Mouse (Mus musculus): ENCODE data around the gene Dchs2.
"Not testable (repeated sequence)": the region's sequence is repeated elsewhere in the genome, so short reads cannot be mapped to it uniquely, and the experiment has no call there.

The Dchs2 gene

DNA sequence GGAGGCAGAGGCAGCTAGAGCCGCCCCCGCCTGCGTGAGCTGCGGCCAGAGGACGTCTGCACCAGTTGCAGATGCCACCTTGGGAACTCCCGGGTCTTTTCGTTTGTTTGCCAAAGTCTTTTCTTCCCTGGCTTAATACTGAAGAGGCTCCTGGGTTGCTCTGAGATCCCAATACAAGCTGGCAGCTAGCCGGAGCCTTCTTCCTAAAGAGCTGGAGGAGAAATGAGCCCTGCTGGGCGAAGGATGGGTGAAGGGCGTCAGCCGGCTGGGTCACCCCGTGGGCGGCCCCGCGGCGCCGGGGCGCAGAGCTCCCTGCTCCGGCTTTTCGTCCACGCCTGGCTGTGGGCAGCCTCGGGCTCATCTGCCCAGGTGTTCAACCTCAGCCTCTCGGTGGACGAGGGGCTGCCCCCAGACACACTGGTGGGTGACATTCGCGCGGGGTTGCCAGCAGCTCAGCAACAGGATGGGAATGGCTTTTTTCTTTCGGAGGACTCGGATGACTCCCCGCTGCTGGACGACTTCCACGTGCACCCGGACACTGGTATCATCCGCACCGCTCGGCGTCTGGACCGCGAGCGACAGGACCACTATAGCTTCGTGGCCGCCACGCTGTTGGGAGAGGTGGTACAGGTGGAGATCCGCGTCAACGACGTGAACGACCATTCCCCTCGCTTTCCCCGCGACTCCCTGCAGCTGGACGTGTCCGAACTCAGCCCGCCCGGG is at the start of gene Dchs2:
TSS of gene Dchs2 (plus strand) at position 223 of the 723 bp plus-strand sequence.
- in situ Hi-C loops (cut with MboI, MseI), result no loop called here

DNA sequence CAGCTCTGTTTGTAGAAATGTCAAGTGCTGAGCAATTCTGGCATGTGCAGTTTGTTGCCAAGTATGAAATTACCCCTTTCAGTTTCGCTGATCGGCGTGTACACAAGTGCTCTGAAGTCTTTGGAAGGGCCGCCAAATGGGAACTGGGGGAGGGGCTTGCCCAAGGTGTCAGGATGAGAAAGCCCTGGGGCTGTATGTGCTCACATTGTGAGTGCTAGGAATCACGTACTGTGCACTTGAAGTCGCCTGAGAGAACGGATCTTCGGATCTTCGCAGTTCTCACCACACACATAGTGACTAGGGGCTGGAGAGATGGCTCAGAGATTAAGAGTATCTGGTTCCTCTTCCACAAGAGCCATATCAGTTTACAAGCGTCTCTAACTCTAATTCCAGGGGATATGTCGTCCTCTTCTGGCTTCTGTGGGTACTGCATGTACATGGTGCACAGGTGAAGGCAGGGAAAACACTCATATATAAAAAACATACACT is 47.1 kb upstream of the Dchs2 start:
- in situ Hi-C loops (cut with MboI, MseI), result loop anchor here (5.0 to 10.0 kb wide), 2 partner anchors 78 to 386 kb away; no protein-coding TSS in a partner anchor

DNA sequence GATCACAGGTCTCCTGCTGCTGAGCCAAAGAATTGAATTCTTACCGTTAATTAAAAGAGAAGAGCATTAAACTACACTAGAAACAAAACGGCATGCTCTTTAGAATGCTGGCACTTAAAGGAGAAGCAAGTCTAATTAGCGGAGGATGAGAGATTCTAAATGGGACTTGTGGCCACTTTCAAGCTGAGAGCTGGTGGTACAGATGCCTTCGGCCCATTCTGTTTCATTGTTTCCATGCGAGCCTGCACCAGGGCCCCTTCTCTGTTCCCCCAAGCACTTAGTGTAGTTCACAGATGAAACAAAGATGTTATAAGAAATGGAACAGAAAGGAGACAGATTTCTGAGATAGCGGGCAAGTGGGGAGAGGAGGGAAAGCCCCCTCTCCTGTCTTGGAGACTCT is 30.2 kb upstream of the Dchs2 start:
- in situ Hi-C loops (cut with MboI, MseI), result no loop called here

DNA sequence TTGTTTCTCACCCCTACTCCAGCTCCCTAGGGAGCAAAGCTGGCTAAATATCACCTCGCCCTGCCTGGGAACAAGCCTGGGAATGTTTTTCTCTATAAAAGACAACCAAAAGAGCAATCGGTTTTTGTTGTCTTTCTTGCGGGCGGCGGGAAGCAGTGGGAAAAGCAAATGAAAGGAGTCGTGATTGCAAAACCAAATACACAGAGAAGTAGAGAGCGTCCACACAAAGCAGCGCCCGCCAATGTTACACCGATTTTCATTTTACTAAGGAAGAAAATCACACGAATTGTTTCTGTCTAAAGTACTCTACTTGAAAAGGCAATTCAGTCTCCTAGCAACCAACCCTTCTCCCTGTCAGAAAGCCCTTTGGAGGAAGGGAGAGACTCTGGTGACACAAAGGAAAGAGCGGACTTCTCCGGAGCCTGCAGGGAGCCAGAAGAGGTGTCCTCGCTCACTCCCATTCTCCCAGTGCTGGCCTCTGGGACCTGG is 29.2 kb upstream of the Dchs2 start:
- in situ Hi-C loops (cut with MboI, MseI), result no loop called here

DNA sequence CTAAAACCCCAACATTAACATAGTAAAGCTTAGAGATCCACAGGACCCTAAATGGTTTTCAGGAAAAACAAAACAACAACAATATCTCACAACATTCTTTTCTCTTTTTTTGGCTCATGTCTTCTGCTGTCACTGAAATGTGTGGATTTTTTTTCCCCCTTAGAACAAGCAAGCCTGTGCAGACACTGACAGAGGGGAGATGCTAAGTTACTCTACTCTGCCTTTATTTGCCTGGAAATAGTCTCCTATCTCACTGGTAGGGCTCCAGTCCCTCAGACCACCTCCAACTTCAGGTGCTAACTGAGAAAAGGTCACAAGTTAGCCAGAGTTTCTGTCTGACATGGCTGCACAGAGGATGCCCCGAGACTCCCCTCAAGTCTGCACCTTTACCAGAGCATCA is 28.6 kb upstream of the Dchs2 start:
- in situ Hi-C loops (cut with MboI, MseI), result no loop called here

DNA sequence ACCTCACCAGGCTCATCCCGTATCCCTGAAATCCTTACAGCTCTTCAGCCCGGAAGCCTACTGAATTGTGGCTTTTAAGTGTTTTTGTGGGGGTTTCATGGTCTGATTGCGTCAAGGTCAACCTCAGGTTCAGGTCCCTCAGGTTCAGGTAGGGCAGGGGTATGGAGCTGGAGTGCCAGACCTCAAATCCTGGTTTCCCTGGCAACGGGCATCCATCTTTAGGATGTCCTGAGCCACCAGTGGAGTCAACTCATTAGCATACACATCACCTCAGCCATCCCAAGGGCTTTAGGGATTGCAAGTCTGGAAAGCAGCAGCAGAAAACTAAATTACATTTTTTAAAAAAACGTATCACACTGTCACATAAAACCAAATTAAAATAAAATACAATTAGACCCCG is 28.1 kb upstream of the Dchs2 start:
- in situ Hi-C loops (cut with MboI, MseI), result loop anchor here (5.0 kb wide), 1 partner anchor 173 kb away; no protein-coding TSS in a partner anchor

DNA sequence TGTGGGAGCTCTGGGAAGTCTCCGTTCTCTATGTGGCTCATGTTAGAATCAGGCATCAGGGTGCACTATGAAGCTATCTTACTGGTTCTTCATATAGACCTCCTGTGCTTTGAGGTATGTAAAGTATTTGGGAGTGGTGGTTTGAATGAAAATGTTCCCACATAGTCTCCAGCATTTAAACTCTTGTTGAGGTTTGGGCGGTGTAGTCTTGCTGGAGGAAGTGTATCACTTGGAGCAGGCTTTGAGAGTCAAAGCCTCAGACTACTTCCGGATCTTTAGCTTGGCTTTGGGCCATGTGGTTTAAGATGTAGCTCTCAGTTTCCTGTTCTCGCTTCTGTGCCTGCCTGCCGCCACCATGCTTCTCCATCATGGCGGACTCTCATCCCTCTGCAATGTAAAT is 25.5 kb upstream of the Dchs2 start:
- in situ Hi-C loops (cut with MboI, MseI), result loop anchor here (5.0 kb wide), 1 partner anchor 170 kb away; no protein-coding TSS in a partner anchor

DNA sequence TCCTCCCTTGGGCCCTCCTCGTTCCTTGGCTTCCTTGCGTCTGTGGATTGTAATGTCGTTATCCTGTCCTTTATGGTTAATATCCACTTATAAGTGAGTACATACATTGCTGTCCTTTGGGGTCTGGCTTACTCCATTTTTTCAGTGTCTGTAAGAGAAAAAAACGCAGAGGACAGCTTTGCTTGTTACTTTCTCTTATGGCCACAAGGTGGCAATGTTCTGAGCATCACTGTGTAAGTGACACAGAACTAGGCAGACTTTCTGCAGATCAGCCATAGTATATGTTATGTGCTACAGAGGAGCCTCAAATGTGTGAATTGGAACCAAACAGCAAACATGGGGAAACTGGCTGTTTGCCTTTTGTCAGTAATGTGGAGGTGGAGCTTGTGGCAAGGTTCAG is 17.6 kb upstream of the Dchs2 start:
- in situ Hi-C loops (cut with MboI, MseI), result no loop called here

DNA sequence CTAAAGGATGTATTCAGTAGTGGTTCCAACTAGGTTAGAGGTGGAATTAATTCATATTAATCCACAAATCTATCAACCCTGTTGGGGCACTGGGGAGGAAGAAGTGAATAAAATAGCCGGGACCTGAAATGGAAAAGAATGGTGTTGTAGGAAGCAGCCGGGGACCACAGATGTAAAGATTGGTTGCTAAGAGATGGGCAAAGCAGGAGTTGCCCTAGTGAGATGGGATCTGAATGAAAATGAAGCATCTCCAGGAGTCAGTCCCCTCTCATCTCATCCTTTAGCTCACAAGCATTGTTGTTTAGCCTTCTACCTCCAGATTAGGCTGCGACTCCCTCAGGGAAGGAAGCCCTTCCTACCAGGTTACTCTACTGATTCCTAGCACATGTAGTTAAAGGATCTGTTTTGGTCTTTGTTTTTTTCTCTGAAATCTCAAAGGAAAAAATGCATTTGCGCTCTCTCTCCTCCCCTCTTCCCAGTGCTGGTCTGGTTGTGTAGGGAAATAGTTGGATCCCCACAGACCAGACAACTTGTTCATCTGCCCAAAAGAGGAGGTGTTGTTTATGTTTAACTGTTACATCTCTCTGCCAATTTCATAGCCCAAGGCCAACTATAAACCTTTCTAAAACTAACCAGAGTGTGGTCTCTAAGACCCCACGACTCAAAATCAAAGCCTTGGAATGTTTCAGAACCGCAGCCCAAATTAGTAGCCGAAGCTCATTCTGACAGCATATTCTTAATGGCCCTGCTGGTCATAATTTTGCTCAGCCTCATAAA is 16.1 kb upstream of the Dchs2 start:
- in situ Hi-C loops (cut with MboI, MseI), result no loop called here

DNA sequence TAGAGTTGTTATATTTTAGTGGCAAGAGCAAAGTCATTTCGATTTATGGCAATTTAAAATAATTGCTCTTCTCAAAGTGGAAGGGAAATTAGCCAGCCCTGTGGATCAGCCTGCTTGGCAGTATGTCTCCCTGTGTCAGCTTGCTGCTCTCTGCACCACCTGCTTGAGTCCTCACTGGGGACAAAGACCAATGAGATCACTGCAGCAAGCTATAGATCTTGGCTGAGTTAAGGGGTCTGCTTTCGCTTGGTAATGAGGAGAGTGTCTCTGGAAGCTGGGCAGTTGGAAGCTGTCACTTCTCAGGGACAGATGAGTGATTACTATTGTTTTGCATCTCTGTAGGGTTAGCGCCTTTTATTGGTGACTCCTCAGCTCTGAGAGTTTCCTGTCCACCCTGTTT is 14.9 kb upstream of the Dchs2 start:
- in situ Hi-C loops (cut with MboI, MseI), result no loop called here

DNA sequence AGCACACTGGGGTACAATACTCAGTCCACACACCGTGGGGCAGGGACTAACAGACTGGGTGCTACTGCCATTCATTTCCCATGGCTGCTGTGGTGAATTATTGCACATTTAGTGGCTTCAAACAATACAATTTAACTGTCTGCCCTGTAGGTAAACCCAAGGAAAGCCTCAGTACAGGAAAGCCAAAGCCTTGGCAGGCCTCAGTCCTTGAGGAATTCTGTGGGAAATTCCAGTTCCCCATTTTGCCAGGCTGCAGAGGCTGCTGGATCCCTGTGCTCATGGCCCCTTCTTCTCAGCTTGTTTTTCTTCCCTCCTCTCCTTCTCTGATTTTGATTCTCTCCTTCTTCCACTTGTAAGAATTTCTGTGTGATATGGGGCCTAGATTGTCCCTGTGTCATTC is 12.8 kb upstream of the Dchs2 start:
- in situ Hi-C loops (cut with MboI, MseI), result no loop called here

DNA sequence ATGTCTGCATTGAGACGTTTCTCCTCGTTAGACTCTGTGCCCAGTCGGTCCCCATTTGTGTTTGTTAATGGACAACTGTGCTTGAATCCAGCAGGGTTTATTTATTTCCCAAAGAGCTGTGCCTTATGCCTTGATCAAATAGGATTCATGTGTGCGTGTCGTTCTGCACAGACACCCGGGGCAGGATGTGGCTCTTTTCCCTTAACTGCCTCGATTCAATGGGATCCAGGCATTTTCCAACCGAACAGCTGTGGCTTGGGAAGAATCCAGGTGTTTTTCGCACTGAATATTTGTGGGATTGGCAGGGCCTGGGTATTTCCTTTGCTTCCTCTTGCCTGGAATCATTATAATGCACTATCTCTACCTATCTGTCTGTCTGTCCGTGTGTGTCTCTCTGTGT is 10.2 kb upstream of the Dchs2 start:
- in situ Hi-C loops (cut with MboI, MseI), result no loop called here

DNA sequence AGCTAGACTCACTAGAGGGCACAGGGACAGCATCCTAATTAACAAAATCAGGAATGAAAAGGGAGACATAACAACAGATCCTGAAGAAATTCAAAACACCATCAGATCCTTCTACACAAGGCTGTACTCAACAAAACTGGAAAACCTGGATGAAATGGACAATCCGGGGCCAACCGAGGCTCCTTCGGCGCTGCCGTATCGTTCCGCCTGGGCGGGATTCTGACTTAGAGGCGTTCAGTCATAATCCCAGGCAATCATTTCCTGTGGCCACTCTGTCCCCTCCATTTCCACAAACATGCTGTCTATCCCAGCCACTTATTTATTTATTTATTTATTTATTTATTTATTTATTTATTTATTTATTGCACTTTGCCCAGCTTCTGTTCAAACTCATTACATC is 3.8 kb upstream of the Dchs2 start:
- in situ Hi-C loops (cut with MboI, MseI), result not testable (repeated sequence)

DNA sequence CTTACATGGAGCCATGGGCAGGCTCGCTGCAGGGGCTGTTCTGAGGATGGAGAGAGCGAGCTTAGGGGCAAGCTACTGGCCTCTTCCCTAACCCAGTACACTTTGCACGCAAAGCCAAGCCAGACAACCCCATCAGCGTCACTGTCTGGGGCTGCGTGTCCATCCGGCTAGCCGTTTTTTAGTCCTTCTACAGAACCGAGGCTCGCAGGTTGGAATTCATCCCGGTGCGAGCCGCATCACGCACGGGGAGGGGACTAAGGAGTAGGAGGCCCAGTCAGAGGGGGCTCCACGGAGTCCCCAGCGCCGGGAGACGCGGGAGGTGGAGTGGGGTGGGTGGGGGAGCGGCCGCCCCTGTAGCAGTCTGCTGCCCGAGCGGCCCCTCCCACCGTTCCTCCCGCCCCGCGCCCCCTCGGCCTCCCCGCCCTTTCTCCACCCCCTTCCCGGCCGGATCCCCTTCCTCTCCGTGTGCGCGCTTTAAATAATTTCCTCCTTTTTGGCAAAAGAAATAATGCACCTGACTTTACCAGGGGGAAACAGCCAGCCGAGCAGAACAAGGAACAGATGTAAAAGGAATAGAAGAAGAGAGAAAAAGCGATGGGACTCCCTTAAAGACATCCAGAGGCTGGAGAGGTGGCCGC is 541 bp upstream of the Dchs2 start:
- in situ Hi-C loops (cut with MboI, MseI), result no loop called here

DNA sequence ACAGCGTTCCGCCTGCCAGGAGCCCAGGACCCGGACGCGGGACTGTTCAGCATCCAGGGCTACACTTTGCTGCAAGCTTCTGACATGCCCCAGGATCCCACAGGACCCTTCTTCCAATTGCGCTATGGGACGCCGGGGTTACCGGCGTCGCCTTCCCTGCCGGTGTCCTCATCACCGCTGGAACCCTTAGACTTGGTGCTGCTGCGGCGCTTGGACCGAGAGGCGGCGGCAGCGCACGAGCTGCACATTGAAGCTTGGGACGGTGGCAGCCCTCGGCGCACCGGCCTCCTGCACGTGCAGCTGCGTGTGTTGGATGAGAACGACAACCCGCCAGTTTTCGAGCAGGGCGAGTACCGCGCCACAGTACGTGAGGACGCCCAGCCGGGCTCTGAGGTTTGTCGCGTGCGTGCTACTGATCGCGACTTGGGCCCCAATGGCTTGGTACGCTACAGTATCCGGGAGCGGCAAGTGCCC is 738 bp downstream of the Dchs2 start:
- in situ Hi-C loops (cut with MboI, MseI), result no loop called here

DNA sequence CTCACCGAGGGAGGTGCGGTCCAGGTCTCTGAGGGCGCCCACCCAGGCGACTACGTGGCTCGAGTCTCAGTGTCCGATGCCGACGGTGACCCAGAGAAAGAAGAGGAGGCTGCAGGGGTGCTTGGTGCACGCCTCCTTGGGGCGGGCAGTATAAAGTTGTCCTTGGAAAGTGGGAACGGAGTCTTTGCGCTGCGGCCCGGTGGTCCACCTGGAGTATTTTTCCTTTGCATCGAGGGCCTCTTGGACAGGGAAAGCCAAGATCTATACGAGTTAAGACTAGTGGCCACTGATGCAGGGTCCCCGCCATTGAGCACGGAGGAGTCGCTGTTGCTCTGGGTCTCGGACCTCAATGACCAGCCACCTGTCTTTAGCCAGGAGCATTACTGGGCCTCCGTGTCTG is 1.4 kb downstream of the Dchs2 start:
- in situ Hi-C loops (cut with MboI, MseI), result no loop called here

DNA sequence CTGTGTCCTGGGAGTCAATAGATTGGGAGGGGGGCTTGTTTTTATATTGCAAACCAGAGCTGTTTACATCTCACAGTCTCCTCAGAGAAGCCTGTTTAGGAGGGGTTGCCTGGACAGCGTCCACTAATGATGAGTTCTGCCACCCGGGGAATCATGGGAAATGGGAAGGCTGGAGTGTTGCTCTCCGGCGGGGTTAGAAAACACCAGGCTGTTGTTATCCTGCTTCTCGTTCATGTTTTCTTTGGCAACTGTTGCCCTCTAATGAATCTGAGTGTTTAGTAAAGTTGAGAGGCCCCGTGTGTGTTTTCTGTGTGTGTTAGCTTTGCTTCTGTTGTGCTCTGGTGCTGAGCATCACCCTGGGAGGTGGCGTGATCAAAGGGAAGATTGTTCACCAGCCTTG is 8.7 kb downstream of the Dchs2 start:
- in situ Hi-C loops (cut with MboI, MseI), result no loop called here

DNA sequence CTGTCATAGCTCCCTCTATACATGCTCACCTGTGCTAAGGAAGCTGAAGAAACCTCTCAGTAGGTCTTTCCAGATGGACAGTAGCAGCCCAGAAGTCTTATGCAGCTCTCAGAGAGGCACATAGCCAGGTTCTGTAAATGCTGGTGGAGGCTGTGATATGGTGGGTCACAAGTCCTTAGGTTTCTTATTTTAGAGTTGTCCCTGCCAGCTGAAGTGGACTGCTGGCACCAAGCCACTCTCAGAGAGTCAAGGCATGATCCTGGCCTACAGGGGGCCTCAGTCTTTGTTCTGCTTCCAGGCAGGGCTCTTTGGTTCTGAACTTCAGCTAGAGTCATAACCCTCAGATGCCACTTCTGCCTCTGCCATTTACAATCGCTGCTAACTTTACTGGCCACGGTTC is 11.1 kb downstream of the Dchs2 start:
- in situ Hi-C loops (cut with MboI, MseI), result no loop called here

DNA sequence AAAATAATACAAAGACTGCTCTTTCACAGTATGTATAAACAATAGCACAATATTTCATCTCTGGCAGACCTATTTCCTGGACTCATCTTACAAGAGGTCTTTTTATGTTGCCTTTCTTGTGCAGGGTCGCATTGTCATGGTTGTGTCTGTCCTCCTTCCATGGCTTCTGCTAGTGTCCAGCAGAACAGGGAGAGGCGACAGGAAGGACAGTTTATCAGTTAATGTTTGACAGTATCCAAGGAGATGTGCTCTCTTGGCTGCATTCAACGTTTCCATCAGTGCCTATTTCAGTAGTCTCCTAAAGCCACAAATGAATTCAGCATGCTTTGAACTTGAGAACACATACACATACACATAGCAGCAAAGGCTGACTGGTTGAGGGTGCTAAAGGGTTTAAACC is 17.9 kb downstream of the Dchs2 start:
- in situ Hi-C loops (cut with MboI, MseI), result no loop called here

DNA sequence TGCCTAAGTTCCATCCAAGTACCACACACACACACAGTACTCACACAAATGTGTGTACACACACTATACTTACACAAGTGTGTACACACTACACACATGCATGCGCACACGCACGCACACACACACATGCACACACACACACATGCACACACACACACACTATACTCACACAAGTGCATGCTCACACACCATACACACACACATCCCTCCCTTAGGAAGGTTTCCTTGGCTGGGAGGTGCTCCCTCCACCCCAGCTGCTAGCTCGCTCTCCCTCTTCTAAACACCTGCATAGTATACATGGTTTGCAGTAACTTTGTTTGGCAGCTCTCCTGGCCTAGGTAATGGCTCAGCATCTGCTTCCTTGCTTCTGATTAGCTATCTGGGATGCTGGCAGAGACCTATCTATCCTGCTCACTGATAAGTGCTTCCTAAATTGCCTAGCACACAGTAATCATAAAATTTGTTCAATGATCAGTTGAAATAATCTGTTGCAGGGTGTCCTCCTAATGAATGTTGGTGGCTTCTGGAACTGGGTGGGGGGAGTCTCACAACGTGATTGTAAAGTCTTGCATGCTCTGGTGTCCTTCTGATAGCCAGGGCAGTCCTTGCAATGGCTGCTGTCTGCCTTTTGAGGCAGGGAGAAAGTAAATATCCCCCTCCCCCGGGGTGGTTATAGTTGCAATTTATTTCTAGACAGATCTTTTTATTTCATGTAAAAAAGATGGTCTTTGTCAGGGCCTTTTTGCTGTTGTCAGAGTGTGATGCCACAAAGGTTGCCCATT is 19.7 kb downstream of the Dchs2 start:
- in situ Hi-C loops (cut with MboI, MseI), result no loop called here

DNA sequence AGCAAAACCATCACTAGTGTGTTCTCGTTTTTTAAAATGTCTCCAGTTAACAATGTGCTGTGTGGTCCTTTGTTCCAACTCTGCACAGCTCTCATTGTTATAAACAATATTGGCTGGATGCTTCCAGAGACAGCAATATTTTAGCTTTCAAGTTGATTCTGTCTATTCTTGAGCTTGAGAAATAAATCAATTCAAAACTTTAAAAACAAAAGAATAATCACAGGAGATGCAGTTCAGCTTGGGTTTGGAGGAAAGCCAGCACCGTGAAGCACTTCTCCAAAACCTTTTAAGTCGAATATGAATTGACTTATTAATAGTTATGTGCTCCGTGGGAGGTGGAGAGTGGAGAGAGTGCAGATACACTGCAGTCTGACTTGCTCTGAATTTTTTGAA is 20.3 kb downstream of the Dchs2 start:
- in situ Hi-C loops (cut with MboI, MseI), result no loop called here
